Mouse (Mus musculus) CH12.LX (cell line): ENCODE measurements around the gene Cdkn2d.

Experiments used
- CTCF ChIP-seq, 2 experiments: IDR thresholded peaks in 1 of 2; conservative IDR thresholded peaks in 1 of 2; 2 replicates each; pipeline ENCODE4 v1.5.1; 2011 to 2012; ENCODE audit warnings: low read depth in 2 of 2, low read length in 2 of 2, improper control_type of control experiment in 1 of 2, inconsistent platforms in 1 of 2, mild to moderate bottlenecking in 1 of 2, moderate library complexity in 1 of 2
- E2F4 ChIP-seq: IDR thresholded peaks from 2 replicates; pipeline ENCODE4 v1.6.1; 2011; ENCODE audit warnings: low read depth, low read length, improper control_type of control experiment; ENCODE audit not compliant: insufficient replicate concordance
- MAX ChIP-seq: IDR thresholded peaks from 2 replicates; pipeline ENCODE4 v1.6.1; 2011; ENCODE audit warnings: low read length, improper control_type of control experiment
- MYC ChIP-seq: IDR thresholded peaks from 2 replicates; pipeline ENCODE4 v1.6.1; 2011; ENCODE audit warnings: low read depth, mild to moderate bottlenecking, improper control_type of control experiment, low read length
- POLR2A ChIP-seq: IDR thresholded peaks from 2 replicates; pipeline ENCODE4 v1.6.1; 2011; ENCODE audit warnings: low read depth, mild to moderate bottlenecking, improper control_type of control experiment, low read length
- ZMIZ1 ChIP-seq: IDR thresholded peaks from 2 replicates; pipeline ENCODE4 v1.6.1; 2012; ENCODE audit warnings: low read depth, mild to moderate bottlenecking, inconsistent platforms, low read length, improper control_type of control experiment

GRCm38 (mm10) chr9:21314367-21315140 is 23.3 kb upstream of the Cdkn2d start:
- TF ChIP-seq E2F4: no peak
- no peak for TF ChIP-seq POLR2A
- TF ChIP-seq MAX: no peak
- TF ChIP-seq CTCF (conservative IDR thresholded peaks at IDR 0.05 in 1 of 2, IDR thresholded peaks at IDR 0.05 in 1 of 2; ENCODE audit: low read depth in 2 of 2, low read length in 2 of 2): no peak
- TF ChIP-seq MYC: no peak
- TF ChIP-seq ZMIZ1: no peak
